Mouse (Mus musculus) heart, adult 2 months (tissue): Measurements from ENCODE around the gene Hjurp.

Experiments used
- CTCF ChIP-seq: fragments of 200-600 bp; IDR thresholded peaks from 2 replicates; pipeline ENCODE4 v1.8.1; 2022; ENCODE audit warnings: antibody characterized with exemption, mild to moderate bottlenecking, moderate library complexity
- EP300 ChIP-seq: fragments of 200-500 bp; IDR thresholded peaks from 2 replicates; pipeline ENCODE4 v1.6.1; 2011; ENCODE audit warnings: low read depth, low read length, control low read depth; ENCODE audit not compliant: insufficient read depth
- POLR2A ChIP-seq: fragments of 200-500 bp; IDR thresholded peaks from 2 replicates; pipeline ENCODE4 v1.6.1; 2011; ENCODE audit warnings: mild to moderate bottlenecking, low read depth, low read length, control low read depth; ENCODE audit not compliant: insufficient read depth

- TF ChIP-seq EP300: no peak
- 0 out of 2 replicates have a peak, but pooled peaks have one; percentile 99 for TF ChIP-seq CTCF
- no peak for TF ChIP-seq POLR2A
Measured at GRCm38 (mm10) chr1:88287697-88287980, 10.2 kb upstream of the Hjurp start.
